Mouse (Mus musculus) cerebellum, postnatal 36 days (tissue): Measurements from ENCODE around the gene Slc9c1.

Experiments used
- DNase-seq, 2 experiments: peaks; one replicate each; pipeline ENCODE4 v3.0.0; 2021 to 2022; ENCODE audit warnings: mixed read lengths in 2 of 2

Slc9c1 gene

DNA sequence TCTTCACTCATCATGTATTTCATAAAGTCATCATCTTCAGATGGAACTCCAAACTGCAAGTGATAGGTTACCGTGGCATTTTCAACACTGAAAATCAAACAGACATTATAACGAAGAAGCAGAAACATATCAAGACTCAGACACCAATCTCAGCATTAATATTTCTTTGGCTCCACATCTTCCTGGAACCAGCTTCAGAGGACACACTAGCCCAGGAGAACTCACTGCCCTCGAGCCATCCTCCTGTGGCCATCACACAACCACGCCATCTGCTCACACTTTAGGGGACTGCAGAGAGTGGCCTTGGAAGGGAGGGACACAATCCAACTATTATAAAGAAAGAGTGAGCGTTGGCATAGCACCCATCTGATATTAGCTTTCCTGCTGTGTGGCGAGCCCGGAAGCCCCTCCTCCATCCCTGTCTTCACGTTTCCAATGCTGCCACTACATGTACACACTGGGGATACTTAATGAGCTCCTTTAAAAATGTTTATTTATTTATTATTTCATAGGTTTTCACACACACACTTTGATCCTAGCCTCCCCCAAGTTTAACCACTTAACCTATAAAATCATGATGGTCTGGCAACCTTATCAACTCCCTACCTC, 94.5 kb downstream of the Slc9c1 start:
- DNase-seq, result no peak

DNA sequence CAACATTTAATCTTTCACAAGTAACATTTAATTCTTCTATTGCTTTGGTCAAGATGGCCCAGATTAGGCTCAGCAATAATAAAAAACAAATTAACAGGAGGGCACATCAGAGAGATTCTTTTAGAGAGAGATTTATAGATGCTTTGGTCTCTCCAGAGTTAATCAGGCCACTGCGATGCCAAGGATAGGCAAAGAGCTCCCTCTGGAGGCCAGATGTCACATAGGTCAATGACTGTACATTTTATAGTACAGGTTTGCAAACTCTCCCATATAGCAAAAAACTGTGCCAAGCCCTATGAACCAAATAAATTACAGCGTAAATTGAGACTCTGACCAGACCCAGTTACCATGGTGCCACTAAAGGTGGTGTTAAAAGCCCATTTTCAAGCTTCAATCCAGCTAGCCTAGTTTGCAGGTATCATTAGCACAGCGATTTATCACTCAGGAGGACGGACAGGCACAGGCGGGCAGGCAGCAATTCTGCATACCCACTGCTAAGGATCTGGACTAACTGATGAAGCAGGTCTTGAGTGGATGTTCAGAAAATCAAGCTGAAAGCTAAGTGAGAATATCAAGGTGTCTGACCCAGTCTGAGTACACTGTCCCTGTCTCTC, 95.3 kb downstream of the Slc9c1 start:
- DNase-seq, result peak; percentile 65 to 77

DNA sequence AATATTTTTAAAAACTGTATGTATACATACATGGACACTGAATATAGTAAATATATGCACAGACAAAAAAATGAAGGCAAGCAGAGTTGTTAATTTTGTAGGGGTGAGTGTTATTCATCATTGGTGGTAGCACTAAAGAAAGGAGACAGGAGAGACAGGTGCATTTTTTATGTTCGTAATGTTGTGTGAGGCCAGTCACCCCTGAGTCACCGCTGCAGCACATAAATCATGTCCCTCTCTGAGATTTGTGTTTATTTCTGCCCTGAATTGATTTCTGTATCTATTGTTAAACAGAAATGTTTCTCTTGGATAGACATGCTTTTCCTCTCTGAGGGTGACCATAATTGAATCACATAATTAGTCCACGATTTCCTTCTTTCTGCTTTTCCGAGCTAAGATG, 97.3 kb downstream of the Slc9c1 start:
- no peak for DNase-seq

DNA sequence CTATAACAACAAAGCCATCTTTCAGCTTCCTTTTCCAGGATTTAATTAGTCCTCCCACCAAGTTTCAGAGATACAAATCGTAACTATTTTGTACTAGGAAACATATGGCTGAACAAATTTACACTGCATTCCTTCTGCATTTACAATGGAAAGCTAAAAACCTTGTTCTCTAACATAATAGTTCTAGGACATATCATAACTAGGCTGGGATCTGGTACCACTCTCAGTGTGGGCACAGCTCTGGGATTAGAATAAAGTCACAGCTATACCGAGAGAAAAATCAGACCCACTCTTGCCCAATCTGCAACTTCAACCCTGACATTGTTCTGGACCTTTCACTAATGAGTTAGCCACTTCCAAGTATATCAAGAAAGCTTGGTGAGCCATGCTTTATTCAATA, 100.7 kb downstream of the Slc9c1 start:
- DNase-seq, result no peak

DNA sequence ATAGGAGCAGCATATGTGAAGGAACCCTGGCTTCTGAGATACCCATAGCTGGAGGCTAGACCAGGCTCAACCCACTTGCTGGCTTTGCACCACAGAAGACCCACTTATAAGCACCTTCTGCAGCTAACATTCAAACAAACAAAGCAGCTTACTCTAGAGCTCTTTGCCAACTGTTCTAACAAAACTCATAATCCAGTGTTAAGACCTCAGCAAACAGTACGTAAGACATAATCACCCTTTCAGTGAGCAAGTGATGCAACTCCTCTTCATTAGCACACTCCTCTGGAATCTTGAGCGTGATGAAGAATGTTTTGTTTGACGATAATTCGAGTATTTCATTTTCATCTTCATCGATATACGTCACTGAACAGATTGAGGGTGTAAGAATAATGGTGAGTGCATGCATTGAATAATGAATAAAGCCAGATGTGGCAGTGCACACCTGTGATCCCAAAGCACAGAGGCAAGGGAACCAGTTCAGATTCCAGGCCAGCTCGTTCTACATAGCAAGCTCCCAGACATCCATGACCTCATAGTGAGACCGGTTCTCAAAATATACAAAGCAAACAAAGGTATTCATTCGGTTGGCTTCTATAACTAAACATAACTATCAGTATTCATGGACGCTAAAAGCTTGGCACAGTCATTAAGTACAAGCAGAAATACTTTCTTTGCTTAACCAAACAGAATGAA, 105.1 kb downstream of the Slc9c1 start:
- DNase-seq, result no peak

DNA sequence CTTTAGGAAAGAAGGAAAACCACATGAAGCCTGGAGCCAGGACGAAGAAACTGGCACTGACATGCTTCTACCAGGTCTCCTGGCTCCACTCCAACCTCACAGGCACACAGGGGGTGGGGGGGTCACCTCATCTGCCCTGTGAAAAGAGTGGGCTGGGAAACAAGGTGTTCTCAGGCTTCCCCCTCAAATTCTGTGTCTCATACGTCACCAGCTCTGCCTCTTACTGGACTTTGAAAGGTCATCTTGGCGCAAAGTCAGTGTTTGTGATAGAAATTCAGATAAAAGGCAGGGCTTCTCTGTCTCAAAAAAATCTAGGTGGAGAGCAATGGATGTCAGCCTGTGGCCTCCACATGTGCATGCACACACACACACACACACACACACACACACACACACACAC, 106.2 kb downstream of the Slc9c1 start:
- no peak for DNase-seq

DNA sequence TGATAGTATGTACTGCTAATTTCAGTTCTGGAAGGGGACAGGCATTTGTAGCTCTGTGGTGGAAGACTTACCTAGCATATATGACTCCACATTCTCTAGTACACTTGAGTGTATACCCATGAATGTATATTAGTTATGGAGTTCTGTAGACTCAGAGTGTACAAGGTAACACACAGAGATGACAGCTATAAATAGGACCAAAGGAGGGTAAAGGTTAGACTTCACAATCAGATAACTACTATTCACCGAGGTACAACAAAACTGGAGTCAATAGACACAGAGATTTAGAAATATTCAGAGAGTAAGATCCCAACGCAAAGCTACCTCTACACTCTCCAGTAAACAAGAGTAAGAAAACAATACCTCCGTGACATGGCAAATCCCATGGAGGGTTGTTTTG, 108.8 kb downstream of the Slc9c1 start:
- DNase-seq, result no peak

DNA sequence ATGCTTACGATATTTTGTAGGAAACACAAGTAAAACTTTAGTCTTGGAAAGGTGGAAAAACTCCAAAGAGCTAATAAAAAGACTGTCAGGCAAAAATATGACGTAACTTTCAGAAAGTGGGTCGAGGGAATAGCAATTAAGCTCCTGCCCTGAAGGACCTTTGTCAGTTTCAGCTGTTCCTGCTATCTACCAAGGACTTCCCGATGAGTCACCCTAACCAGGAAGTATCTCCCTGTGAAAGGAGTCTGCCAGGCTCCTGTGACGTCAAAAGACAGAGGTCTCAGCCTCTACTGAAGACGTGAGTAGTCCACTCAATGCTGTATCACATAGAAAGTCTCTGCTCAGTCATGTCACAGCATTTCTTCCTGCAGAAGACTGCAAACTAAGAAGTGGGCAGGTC, 109.3 kb downstream of the Slc9c1 start:
- DNase-seq, result peak; percentile 22 to 27

DNA sequence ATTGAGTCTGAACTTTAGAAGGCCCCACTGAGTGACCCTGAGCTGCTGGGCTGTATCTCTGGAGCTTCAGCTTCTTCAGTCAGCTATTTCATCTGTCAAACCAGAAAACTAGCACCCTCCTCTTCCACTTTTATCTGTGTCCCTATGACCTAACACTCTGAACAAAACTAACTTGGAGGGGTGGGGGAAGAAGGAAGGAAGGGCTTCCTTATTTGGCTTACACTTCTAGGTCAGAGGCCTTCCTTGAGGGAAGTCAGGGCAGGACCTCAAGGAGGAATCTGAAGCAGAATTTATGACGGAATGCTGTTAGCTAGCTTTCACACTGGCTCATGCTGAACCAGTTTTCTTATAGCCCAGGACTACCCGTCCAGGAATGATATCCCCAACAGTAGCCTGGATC, 116.4 kb downstream of the Slc9c1 start:
- no peak for DNase-seq

DNA sequence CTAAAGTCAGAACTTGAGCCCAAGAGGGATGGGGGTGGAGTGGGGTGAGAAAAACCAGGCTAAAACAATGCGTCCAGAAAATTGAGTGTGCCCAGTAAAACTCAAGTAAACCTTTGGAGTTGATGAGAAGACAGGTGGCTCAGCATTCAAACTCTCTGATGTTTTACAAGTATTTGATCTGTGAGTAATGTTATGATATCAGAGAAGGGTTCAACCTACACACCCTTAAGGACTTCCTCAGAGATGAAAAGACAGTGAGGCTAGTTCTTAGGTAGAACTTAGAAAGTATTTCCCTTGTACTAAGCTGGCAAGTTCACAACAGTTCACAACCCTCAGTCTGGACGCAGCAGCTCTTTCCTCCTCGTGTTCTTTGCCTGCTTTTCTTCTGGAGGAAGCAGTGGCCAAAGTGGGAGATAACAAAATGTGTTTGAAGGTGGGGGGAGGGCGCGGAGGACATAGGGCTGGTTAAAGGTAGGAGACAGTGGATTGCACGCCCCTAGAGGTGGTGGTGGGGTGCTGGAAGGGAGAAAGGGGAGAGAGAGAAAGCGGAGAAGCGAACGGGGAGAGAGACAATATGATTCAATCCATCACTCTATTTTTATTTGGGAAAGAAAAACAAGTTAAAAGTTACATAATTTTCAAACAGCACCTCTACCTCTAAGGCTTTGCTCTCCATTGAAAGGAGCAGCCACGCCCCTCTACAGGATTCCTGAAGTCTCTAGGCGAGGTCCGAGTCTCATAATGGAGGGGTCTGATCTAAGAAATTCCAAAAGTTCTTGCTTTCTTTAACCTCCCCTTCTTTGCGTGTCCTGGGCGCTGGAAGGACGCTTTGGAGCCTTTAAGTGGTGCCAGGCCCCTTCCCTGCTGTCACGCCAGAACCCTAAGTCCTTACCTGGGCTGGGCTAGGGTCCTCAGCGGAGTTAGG, 118.2 kb downstream of the Slc9c1 start:
- no peak for DNase-seq

DNA sequence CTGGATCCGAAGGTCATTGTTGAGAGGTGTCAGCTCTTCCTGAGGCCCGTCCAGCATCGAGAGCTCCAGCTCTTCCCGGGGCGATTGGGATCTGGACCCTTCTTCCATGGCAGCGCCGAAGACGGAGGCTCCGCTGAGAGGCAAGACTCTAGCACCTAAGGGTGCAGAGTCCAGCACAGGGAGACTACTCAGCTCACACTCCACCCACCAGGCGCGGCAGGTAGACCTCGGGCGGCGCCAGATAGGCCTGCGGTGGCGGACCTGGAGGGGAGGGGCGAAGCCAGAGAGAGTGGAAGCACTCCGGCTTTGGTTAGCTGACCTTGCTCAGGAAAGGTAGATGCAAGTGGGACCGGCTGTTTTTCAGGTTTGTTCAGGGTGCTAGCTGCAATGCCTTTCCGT, 118.8 kb downstream of the Slc9c1 start, which contains the start of gene BC016579:
Gene BC016579 (minus strand): TSS at position 135 of the 399 bp plus-strand sequence.
- peak; percentile 21 to 22 for DNase-seq

DNA sequence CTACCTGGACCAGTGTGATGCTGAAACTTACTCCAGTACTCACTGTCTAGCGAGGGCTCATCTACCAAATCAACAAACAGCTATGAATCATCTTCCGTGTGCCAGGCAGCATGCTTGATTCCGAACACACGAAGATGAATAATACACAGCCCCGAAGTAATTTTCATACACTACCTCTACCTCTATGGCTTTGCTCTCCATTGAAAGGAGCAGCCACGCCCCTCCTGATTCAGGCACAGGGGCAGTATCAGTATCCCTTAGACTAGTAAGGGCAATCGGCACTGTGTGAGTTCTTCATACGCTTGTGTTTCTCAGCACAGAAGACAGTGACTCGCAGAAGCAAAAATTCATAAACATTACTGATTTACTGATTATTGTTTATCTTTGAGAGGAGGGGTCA, 119.4 kb downstream of the Slc9c1 start:
- DNase-seq, result no peak
